ENCODE assay signal across 10 mouse cellular contexts in genomic region chr10:127872484-127872883, GRCm38 (mm10). TPM values are rescaled to one million over a fixed set of nuclear protein-coding genes. Genes with fewer than 3 reads are reported as not detected.
DNase-seq lines count a peak whose midpoint lies in the region; ATAC-seq and TF ChIP-seq lines count a peak whose summit lies in the region.
"Had no signal": no experiment of that assay in that cellular context is flagged by ENCODE, and none has a peak within 500 bp of the region (broad histone marks: within the 10 kb centered on the region; RNA-seq: fewer than 3 reads in every experiment).

No protein-coding gene starts in this region.

- no peak for ATAC-seq in hindbrain, embryonic 11.5 days (ENCODE audit: low FRiP score)

- no peak overlapping the region for H3K27ac ChIP-seq in hindbrain, embryonic 11.5 days (ENCODE audit: low read depth, low read length)
- H3K27ac ChIP-seq in hindbrain, embryonic 10.5 days = no peak overlapping the region

- no peaks in the 10 kb centered on the region for H3K36me3 ChIP-seq in hindbrain, embryonic 11.5 days (ENCODE audit: control insufficient read depth, insufficient read depth, low read length)
- no peaks in the 10 kb centered on the region for H3K36me3 ChIP-seq in hindbrain, embryonic 10.5 days

- TF ChIP-seq CTCF in brain, embryonic 14.5 days (IDR thresholded peaks at IDR 0.05; ENCODE audit: borderline replicate concordance, extremely low read depth, insufficient read depth, insufficient read length) = peak; percentile 35; the same call in 1 of the 2 replicates

- no peak overlapping the region for H3K4me3 ChIP-seq in hindbrain, embryonic 11.5 days (ENCODE audit: low read depth, low read length)
- H3K4me3 ChIP-seq in hindbrain, embryonic 10.5 days = no peak overlapping the region

- H3K9me3 ChIP-seq in hindbrain, embryonic 11.5 days (ENCODE audit: control insufficient read depth, low read length) = peaks cover 2% of the 10 kb centered on the region; the same call in 1 of the 2 replicates
- peaks cover 9% of the 10 kb centered on the region; the same call in 1 of the 2 replicates for H3K9me3 ChIP-seq in hindbrain, embryonic 10.5 days

- 76% methylated on average over 4 of the region's 4 CpGs for WGBS in hindbrain, embryonic 11.5 days
- 78% methylated on average over 4 of the region's 4 CpGs for WGBS in hindbrain, embryonic 10.5 days

- H3K4me1 ChIP-seq in hindbrain, embryonic 11.5 days (replicated peaks; ENCODE audit: control insufficient read depth, insufficient read depth, low read length) = no peaks in the 10 kb centered on the region
- no peaks in the 10 kb centered on the region for H3K4me1 ChIP-seq in hindbrain, embryonic 10.5 days (replicated peaks)

- no peak overlapping the region for H3K4me2 ChIP-seq in hindbrain, embryonic 11.5 days (replicated peaks; ENCODE audit: low read depth, low read length)

- peak; percentile 7 for DNase-seq in hindbrain, embryonic 11.5 days (ENCODE audit: low spot score)
- DNase-seq in hindbrain, embryonic 10.5 days (ENCODE audit: low spot score) = no peak
- DNase-seq in right cerebral cortex, adult 18-20 months = peak; percentile 5
- no peak for DNase-seq in right cerebral cortex, postnatal 25 days
- DNase-seq in brain, embryonic 14.5 days (ENCODE audit: low read depth) = peak; percentile 17
- DNase-seq in thymus, postnatal 14 days = peak; percentile 28
- DNase-seq in gastrocnemius, postnatal 10 days = no peak
- DNase-seq in cerebellum, adult 8-10 months = no peak
- DNase-seq: gastrocnemius, postnatal 36 days had no signal

- no peak for TF ChIP-seq POLR2A in brain, embryonic 14.5 days (IDR thresholded peaks at IDR 0.05; ENCODE audit: borderline replicate concordance, extremely low read depth, insufficient read depth, insufficient read length, poor library complexity, severe bottlenecking)

- no peaks in the 10 kb centered on the region for H3K27me3 ChIP-seq in hindbrain, embryonic 11.5 days (ENCODE audit: control insufficient read depth, insufficient read depth, low read length)
- no peaks in the 10 kb centered on the region for H3K27me3 ChIP-seq in hindbrain, embryonic 10.5 days (ENCODE audit: insufficient read depth, poor library complexity, severe bottlenecking)

- H3K9ac ChIP-seq in hindbrain, embryonic 11.5 days (ENCODE audit: low read depth, low read length) = no peak overlapping the region

RNA-seq across cellular contexts. Expression of gene Rdh16f2, which starts 6.2 kb away (rescaled TPM):
- polyA plus RNA-seq in hindbrain, embryonic 11.5 days (2014; fragmentation: Nextera tagmentation; extraction: Ambion mirVana) = not detected in 2 replicates
- not detected in 2 replicates for polyA plus RNA-seq in hindbrain, embryonic 10.5 days (2016; fragmentation: Nextera tagmentation; extraction: Ambion mirVana)
- not detected in 2 replicates for polyA plus RNA-seq in brain, embryonic 14.5 days (2012; rRNA removed)
- not detected for total RNA-seq in gastrocnemius, postnatal 10 days (2021)
- total RNA-seq: gastrocnemius, postnatal 36 days; layer of hippocampus, postnatal 25 days had no signal

RNA-seq across cellular contexts. Expression of gene Rdh7, which starts 16.1 kb away (rescaled TPM):
- not detected in 2 replicates for polyA plus RNA-seq in hindbrain, embryonic 11.5 days (2014; fragmentation: Nextera tagmentation; extraction: Ambion mirVana)
- polyA plus RNA-seq in hindbrain, embryonic 10.5 days (2016; fragmentation: Nextera tagmentation; extraction: Ambion mirVana) = not detected in 2 replicates
- not detected in 2 replicates for polyA plus RNA-seq in brain, embryonic 14.5 days (2012; rRNA removed)
- under 1 TPM in 1 of 2 experiments, not detected in 1; 0.23 TPM for total RNA-seq in gastrocnemius, postnatal 10 days (2021)
- total RNA-seq: gastrocnemius, postnatal 36 days; layer of hippocampus, postnatal 25 days had no signal

RNA-seq across cellular contexts. Expression of gene Rdh19, which starts 22.8 kb away (rescaled TPM):
- polyA plus RNA-seq in hindbrain, embryonic 11.5 days (2014; fragmentation: Nextera tagmentation; extraction: Ambion mirVana) = not detected in 2 replicates
- polyA plus RNA-seq in hindbrain, embryonic 10.5 days (2016; fragmentation: Nextera tagmentation; extraction: Ambion mirVana) = not detected in 2 replicates
- not detected in 2 replicates for polyA plus RNA-seq in brain, embryonic 14.5 days (2012; rRNA removed)
- not detected for total RNA-seq in gastrocnemius, postnatal 10 days (2021)
- total RNA-seq: gastrocnemius, postnatal 36 days; layer of hippocampus, postnatal 25 days had no signal

RNA-seq across cellular contexts. Expression of gene Sdr9c7, which starts 25.8 kb away (rescaled TPM):
- polyA plus RNA-seq in hindbrain, embryonic 11.5 days (2014; fragmentation: Nextera tagmentation; extraction: Ambion mirVana) = not detected in 2 replicates
- polyA plus RNA-seq in hindbrain, embryonic 10.5 days (2016; fragmentation: Nextera tagmentation; extraction: Ambion mirVana) = not detected in 2 replicates
- 0.06 TPM in 1 of 2 replicates, not detected in the other for polyA plus RNA-seq in brain, embryonic 14.5 days (2012; rRNA removed)
- not detected for total RNA-seq in gastrocnemius, postnatal 10 days (2021)
- total RNA-seq: gastrocnemius, postnatal 36 days; layer of hippocampus, postnatal 25 days had no signal

Comparison
In these comparisons a context has a peak if more than half of its experiments do, and no peak if none do; other contexts are left out.
1. DNase-seq: peak in hindbrain, embryonic 11.5 days (single experiment), right cerebral cortex, adult 18-20 months (single experiment), brain, embryonic 14.5 days (single experiment) and thymus, postnatal 14 days (single experiment); none in hindbrain, embryonic 10.5 days (single experiment), right cerebral cortex, postnatal 25 days (single experiment), gastrocnemius, postnatal 10 days (single experiment) and cerebellum, adult 8-10 months (single experiment).